Mouse (Mus musculus) heart, embryonic 12.5 days (tissue): Measurements from ENCODE around the gene Hist1h2bp. TPM values are rescaled to one million over a fixed set of nuclear protein-coding genes. Genes with fewer than 3 reads are reported as not detected.
"Not testable (repeated sequence)": the region's sequence is repeated elsewhere in the genome, so short reads cannot be mapped to it uniquely, and the experiment has no call there.

Experiments used
- ATAC-seq: fragments of 200-750 bp; cut with Nextera tagmentation; 2 replicates; pipeline ENCODE4 v1.8.0; 2017; ENCODE audit warnings: moderate TSS enrichment, moderate library complexity; ENCODE audit not compliant: insufficient number of reproducible peaks, low FRiP score
- H3K27ac ChIP-seq: fragments of 300-500 bp; sonication (generic); 2 replicates; pipeline ENCODE4 v1.5.1; 2016; ENCODE audit warnings: mild to moderate bottlenecking, moderate library complexity; ENCODE audit not compliant: poor library complexity, severe bottlenecking
- H3K27me3 ChIP-seq: fragments of 300-500 bp; sonication (generic); replicated peaks from 2 replicates; pipeline ENCODE4 v1.6.1; 2016; ENCODE audit warnings: mild to moderate bottlenecking, moderate library complexity
- H3K36me3 ChIP-seq: fragments of 300-500 bp; sonication (generic); 2 replicates; pipeline ENCODE4 v1.6.1; 2016; ENCODE audit warnings: mild to moderate bottlenecking, moderate library complexity
- H3K4me1 ChIP-seq: fragments of 300-500 bp; sonication (generic); replicated peaks from 2 replicates; pipeline ENCODE4 v1.6.1; 2016; ENCODE audit warnings: mild to moderate bottlenecking
- H3K4me2 ChIP-seq: fragments of 300-500 bp; sonication (generic); 2 replicates; pipeline ENCODE4 v1.6.1; 2016; ENCODE audit warnings: mild to moderate bottlenecking, moderate library complexity
- H3K4me3 ChIP-seq: fragments of 300-500 bp; sonication (generic); 2 replicates; pipeline ENCODE4 v1.5.1; 2016; ENCODE audit warnings: mild to moderate bottlenecking
- H3K9ac ChIP-seq: fragments of 300-500 bp; sonication (generic); 2 replicates; pipeline ENCODE4 v1.6.1; 2016; ENCODE audit warnings: mild to moderate bottlenecking, moderate library complexity
- H3K9me3 ChIP-seq: fragments of 300-500 bp; sonication (generic); replicated peaks from 2 replicates; pipeline ENCODE4 v1.6.1; 2016; ENCODE audit warnings: mild to moderate bottlenecking, moderate library complexity
- WGBS: fragments of 180-500 bp; shearing (Covaris S2); methylation state at CpG from one replicate; pipeline ENCODE4 v1.1.7; 2016; 5-methylcytosine and 5-hydroxymethylcytosine counted together
- polyA plus RNA-seq: library from polyadenylated mRNA; unstranded; fragments of >200 nt; fragmentation: Nextera tagmentation; extraction: Ambion mirVana; gene quantifications from 2 replicates; pipeline ENCODE4 v1.2.1, GENCODE M21; 2016

The Hist1h2bp gene
- polyA plus RNA-seq, 1 experiment from 2014 or later: 1.3 TPM

GRCm38 (mm10) chr13:21754294-21755001, 32.8 kb upstream of the Hist1h2bp start:
- not testable (repeated sequence) for H3K36me3 ChIP-seq, H3K9me3 ChIP-seq, H3K27me3 ChIP-seq
- Histone ChIP-seq H3K27ac (peak overlapping the region; percentile 96), H3K9ac (peak overlapping the region; percentile 78), H3K4me3 (peak overlapping the region; percentile 58), H3K4me1 (peaks cover 11% of the 10 kb centered on the region), H3K4me2 (peak overlapping the region; percentile 86)
- under 1% methylated on average over 18 of the region's 26 CpGs for WGBS
- ATAC-seq: 0 out of 2 replicates have a peak, but pooled peaks have one; percentile 2

- WGBS: 92% methylated on average over 1 of the region's 1 CpGs
These were observed 31.6 kb upstream of the Hist1h2bp start for GRCm38 (mm10) chr13:21755707-21756106.

GRCm38 (mm10) chr13:21778814-21779766, 8.2 kb upstream of the Hist1h2bp start:
- no peaks in the 10 kb centered on the region for H3K9me3 ChIP-seq
- H3K4me1 ChIP-seq: peaks cover 19% of the 10 kb centered on the region
- ATAC-seq: peak; percentile 80
- H3K9ac ChIP-seq: peak overlapping the region; percentile 93
- H3K36me3 ChIP-seq: no peaks in the 10 kb centered on the region
- peak overlapping the region; percentile 88 for H3K4me2 ChIP-seq
- H3K4me3 ChIP-seq: peak overlapping the region; percentile 66
- H3K27ac ChIP-seq: peak overlapping the region; percentile 91
- 8% methylated on average over 33 of the region's 33 CpGs for WGBS
- H3K27me3 ChIP-seq: no peaks in the 10 kb centered on the region

More at GRCm38 (mm10) chr13:21755707-21756106, 31.6 kb upstream of the Hist1h2bp start:
- H3K27me3 ChIP-seq: no peaks in the 10 kb centered on the region
- no peak overlapping the region for H3K9ac ChIP-seq
- H3K27ac ChIP-seq: no peak overlapping the region
- no peak overlapping the region for H3K4me2 ChIP-seq
- H3K4me1 ChIP-seq: peaks cover 9% of the 10 kb centered on the region
- no peaks in the 10 kb centered on the region for H3K36me3 ChIP-seq
- H3K9me3 ChIP-seq: no peaks in the 10 kb centered on the region
- no peak for ATAC-seq
- no peak overlapping the region for H3K4me3 ChIP-seq

- peaks cover 23% of the 10 kb centered on the region for H3K4me1 ChIP-seq
- peak within 1 kb of the TSS; percentile 91 for H3K27ac ChIP-seq
- ATAC-seq: peak; percentile 69; the same call in 1 of the 2 replicates
- peak within 1 kb of the TSS; percentile 93 for H3K9ac ChIP-seq
- no peaks in the 10 kb centered on the region for H3K36me3 ChIP-seq
- no peaks in the 10 kb centered on the region for H3K9me3 ChIP-seq
- H3K4me2 ChIP-seq: peak within 1 kb of the TSS; percentile 88
- peak within 1 kb of the TSS; percentile 66 for H3K4me3 ChIP-seq
- H3K27me3 ChIP-seq: no peaks in the 10 kb centered on the region
- WGBS: under 1% methylated on average over 44 of the region's 44 CpGs
These were observed 7.2 kb upstream of the Hist1h2bp start, which contains the start of gene Hist1h1b for GRCm38 (mm10) chr13:21779767-21780731. Gene Hist1h1b, minus strand, starts transcription at chr13:21780625.

DNA sequence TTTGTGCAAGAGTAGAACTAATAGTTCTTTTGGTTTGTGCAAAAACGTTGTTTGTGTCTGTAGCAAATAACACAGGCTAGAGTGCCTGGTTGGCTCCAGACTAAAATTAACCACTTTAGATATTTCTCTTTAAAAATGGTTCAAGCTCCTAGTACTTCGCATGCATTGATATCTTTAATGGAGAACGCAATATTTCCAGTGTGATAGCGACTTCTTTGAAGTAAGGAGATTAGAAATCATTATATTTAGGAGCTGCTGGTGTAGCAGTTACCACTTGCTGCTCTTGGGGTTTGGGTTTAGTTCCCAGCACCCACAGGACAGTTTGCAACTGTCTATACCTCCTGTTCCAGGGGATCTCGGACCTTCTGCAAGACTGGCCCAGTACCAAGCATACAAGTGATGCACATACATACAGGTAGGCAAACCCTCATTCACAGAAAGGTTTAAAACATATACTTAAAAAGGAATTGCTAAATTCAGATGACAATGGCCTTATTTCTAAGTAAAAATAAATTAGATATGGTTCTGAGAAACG, 6.2 kb upstream of the Hist1h2bp start:
- H3K4me1 ChIP-seq: peaks cover 26% of the 10 kb centered on the region
- no peaks in the 10 kb centered on the region for H3K27me3 ChIP-seq
- ATAC-seq: no peak
- peak overlapping the region; percentile 66 for H3K4me3 ChIP-seq
- H3K9me3 ChIP-seq: no peaks in the 10 kb centered on the region
- WGBS: 42% methylated on average over 6 of the region's 6 CpGs
- H3K27ac ChIP-seq: no peak overlapping the region
- no peak overlapping the region for H3K9ac ChIP-seq
- H3K4me2 ChIP-seq: peak overlapping the region; percentile 88; the same call in 1 of the 2 replicates
- no peaks in the 10 kb centered on the region for H3K36me3 ChIP-seq

DNA sequence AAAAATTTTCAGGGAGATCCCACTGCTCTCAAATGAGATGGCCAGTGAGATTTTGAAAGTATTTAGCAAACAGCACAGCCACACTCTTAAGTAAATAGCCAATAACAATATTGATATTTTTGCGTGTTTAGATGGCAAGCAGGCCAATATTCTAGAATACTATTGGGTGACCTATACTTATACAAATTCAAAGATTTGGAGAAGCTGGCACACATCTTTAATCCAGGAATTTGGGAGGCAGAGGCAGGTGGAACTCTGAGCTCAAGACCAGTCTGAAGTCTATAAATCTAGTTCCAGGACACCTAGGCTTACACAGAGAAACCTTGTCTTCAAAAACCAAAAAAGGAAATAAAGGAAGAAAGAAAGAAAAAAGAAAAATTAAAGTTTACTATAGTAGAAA, 5.6 kb upstream of the Hist1h2bp start:
- 91% methylated on average over 1 of the region's 1 CpGs for WGBS
- H3K9me3 ChIP-seq: no peaks in the 10 kb centered on the region
- H3K4me1 ChIP-seq: peaks cover 28% of the 10 kb centered on the region

GRCm38 (mm10) chr13:21782361-21783254, 4.7 kb upstream of the Hist1h2bp start:
- peak overlapping the region; percentile 89 for H3K4me2 ChIP-seq
- H3K27ac ChIP-seq: peak overlapping the region; percentile 89
- H3K27me3 ChIP-seq, H3K9me3 ChIP-seq, ATAC-seq, H3K36me3 ChIP-seq: not testable (repeated sequence)
- H3K9ac ChIP-seq: peak overlapping the region; percentile 86
- H3K4me3 ChIP-seq: peak overlapping the region; percentile 53
- peaks cover 28% of the 10 kb centered on the region for H3K4me1 ChIP-seq
- WGBS: 1% methylated on average over 22 of the region's 35 CpGs

More for the DNA sequence above, 5.6 kb upstream of the Hist1h2bp start:
- no peak overlapping the region for H3K4me3 ChIP-seq
- no peak overlapping the region for H3K27ac ChIP-seq
- no peaks in the 10 kb centered on the region for H3K36me3 ChIP-seq
- no peak overlapping the region for H3K9ac ChIP-seq
- ATAC-seq: no peak
- H3K27me3 ChIP-seq: no peaks in the 10 kb centered on the region
- no peak overlapping the region for H3K4me2 ChIP-seq

DNA sequence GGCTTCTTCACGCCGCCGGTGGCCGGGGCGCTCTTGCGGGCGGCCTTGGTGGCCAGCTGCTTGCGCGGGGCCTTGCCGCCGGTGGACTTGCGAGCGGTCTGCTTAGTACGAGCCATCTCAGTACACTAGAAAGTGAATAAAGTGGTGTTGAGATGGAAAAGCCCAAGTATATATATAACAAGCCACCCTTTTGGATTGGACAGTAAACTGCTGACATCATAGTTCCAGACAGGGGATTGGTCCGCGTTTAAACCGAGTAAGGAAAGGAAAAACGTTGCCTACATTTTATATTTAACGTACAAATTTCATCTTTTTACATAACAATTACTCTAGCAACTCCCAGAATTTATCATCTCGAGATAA, 4.0 kb upstream of the Hist1h2bp start, which contains the start of gene Hist1h3i:
Gene Hist1h3i (minus strand): TSS at position 116 of the 363 bp plus-strand sequence.
- peaks cover 31% of the 10 kb centered on the region for H3K4me1 ChIP-seq
- no peaks in the 10 kb centered on the region for H3K36me3 ChIP-seq
- peak within 1 kb of the TSS; percentile 89 for H3K4me2 ChIP-seq
- no peaks in the 10 kb centered on the region for H3K27me3 ChIP-seq
- peak within 1 kb of the TSS; percentile 53 for H3K4me3 ChIP-seq
- WGBS: 0% methylated on average over 13 of the region's 20 CpGs
- peak within 1 kb of the TSS; percentile 86 for H3K9ac ChIP-seq
- no peaks in the 10 kb centered on the region for H3K9me3 ChIP-seq
- peak within 1 kb of the TSS; percentile 89 for H3K27ac ChIP-seq
- peak; percentile 76 for ATAC-seq

- no peak for ATAC-seq
- peak overlapping the region; percentile 66 for H3K4me2 ChIP-seq
- WGBS: 3% methylated on average over 9 of the region's 9 CpGs
These were observed 3.5 kb upstream of the Hist1h2bp start for GRCm38 (mm10) chr13:21783734-21784161.

More at GRCm38 (mm10) chr13:21783734-21784161, 3.5 kb upstream of the Hist1h2bp start:
- Histone ChIP-seq H3K27ac (peak overlapping the region; percentile 85), H3K9me3 (no peaks in the 10 kb centered on the region), H3K36me3 (no peaks in the 10 kb centered on the region), H3K27me3 (no peaks in the 10 kb centered on the region), H3K9ac (peak overlapping the region; percentile 64), H3K4me1 (peaks cover 33% of the 10 kb centered on the region), H3K4me3 (peak overlapping the region; percentile 37)
